Mouse (Mus musculus) heart, postnatal 0 days (tissue): ENCODE measurements around the gene Nrxn3. TPM values are rescaled to one million over a fixed set of nuclear protein-coding genes. Genes with fewer than 3 reads are reported as not detected.
A peak's percentile ranks its signal among the peaks of the same experiment; 100 is the strongest.

Source experiments
- ATAC-seq: fragments of 200-750 bp; cut with Nextera tagmentation; 2 replicates; pipeline ENCODE4 v1.8.0; 2017; ENCODE audit warnings: low read depth, moderate number of reproducible peaks, moderate library complexity; ENCODE audit not compliant: insufficient read depth
- DNase-seq: peaks from one replicate; pipeline ENCODE4 v3.0.0-alpha.2; 2016; ENCODE audit warnings: low spot score
- H3K27ac ChIP-seq: fragments of 300-500 bp; sonication (generic); 2 replicates; pipeline ENCODE4 v1.5.1; 2014; ENCODE audit warnings: low read depth, mild to moderate bottlenecking
- H3K27me3 ChIP-seq: fragments of 300-500 bp; sonication (generic); 2 replicates; pipeline ENCODE4 v1.6.1; 2014; ENCODE audit warnings: low read length, mixed read lengths; ENCODE audit not compliant: control insufficient read depth, insufficient read depth
- H3K36me3 ChIP-seq: fragments of 300-500 bp; sonication (generic); replicated peaks from 2 replicates; pipeline ENCODE4 v1.6.1; 2014; ENCODE audit warnings: low read length, mixed read lengths; ENCODE audit not compliant: control insufficient read depth, insufficient read depth
- H3K4me1 ChIP-seq: fragments of 300-500 bp; sonication (generic); 2 replicates; pipeline ENCODE4 v1.6.1; 2014; ENCODE audit warnings: antibody characterized with exemption; ENCODE audit not compliant: control insufficient read depth, insufficient read depth
- H3K4me2 ChIP-seq: fragments of 300-500 bp; sonication (generic); 2 replicates; pipeline ENCODE4 v1.6.1; 2014; ENCODE audit warnings: low read depth, mild to moderate bottlenecking, low read length, moderate library complexity
- H3K4me3 ChIP-seq: fragments of 300-500 bp; sonication (generic); 2 replicates; pipeline ENCODE4 v1.5.1; 2014; ENCODE audit warnings: low read depth, low read length
- H3K9ac ChIP-seq: fragments of 300-500 bp; sonication (generic); replicated peaks from 2 replicates; pipeline ENCODE4 v1.6.1; 2014; ENCODE audit warnings: low read depth, low read length, mixed read lengths
- H3K9me3 ChIP-seq: fragments of 300-500 bp; sonication (generic); replicated peaks from 2 replicates; pipeline ENCODE4 v1.6.1; 2016; ENCODE audit warnings: low read length; ENCODE audit not compliant: control insufficient read depth
- CTCF ChIP-seq: IDR thresholded peaks from 2 replicates; pipeline ENCODE4 v1.5.1; 2016; ENCODE audit warnings: antibody characterized with exemption, control low read depth, low read depth
- EP300 ChIP-seq: IDR thresholded peaks from 2 replicates; pipeline ENCODE4 v1.6.1; 2016; ENCODE audit warnings: antibody characterized with exemption, low read depth
- whole genome bisulfite sequencing: fragments of 180-500 bp; shearing (Covaris S2); extraction: QIAGEN DNeasy Blood & Tissue Kit; methylation state at CpG from one replicate; pipeline ENCODE4 v1.1.7; 2014; 5-methylcytosine and 5-hydroxymethylcytosine counted together
- polyA plus RNA-seq: library from polyadenylated mRNA; unstranded; fragments of >200 nt; fragmentation: Nextera tagmentation; extraction: Ambion mirVana; gene quantifications from 2 replicates; pipeline ENCODE4 v1.2.1, GENCODE M21; 2015
- total RNA-seq: library from RNA; depleted of rRNA; stranded (reverse); fragments of >200 nt; gene quantifications from 2 replicates; pipeline ENCODE4 v1.2.3, GENCODE M21; 2014; ENCODE audit warnings: low replicate concordance

Nrxn3 gene
- total and polyA plus RNA-seq, 2 experiments from 2014 or later, result 1.0 to 1.8 TPM

DNA sequence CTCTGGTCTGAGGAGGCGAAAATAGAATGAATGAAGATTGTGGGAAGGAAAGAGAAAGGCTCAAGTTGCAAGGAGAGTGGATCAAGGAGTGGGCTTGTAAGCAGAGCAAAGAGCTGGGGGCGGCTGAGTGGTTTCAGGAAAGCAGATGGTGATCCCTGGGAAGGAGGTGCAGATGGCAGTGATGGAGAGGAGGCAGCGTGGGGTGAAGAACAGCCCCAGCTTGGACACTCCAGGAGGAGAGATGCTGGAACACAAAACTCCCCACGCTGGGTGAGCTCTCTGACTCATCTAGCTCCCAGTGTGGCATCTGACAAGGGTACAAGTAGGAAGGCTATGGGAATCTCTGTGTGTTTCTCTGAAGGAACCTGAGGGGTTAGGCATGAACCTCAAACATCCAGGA is 9.2 kb upstream of the Nrxn3 start:
- TF ChIP-seq CTCF, result no peak
- H3K4me3 ChIP-seq, result no peak overlapping the region
- ATAC-seq (no peak), DNase-seq (no peak)
- H3K9ac ChIP-seq, result no peak overlapping the region
- H3K27me3 ChIP-seq, result no peaks in the 10 kb centered on the region
- 48% methylated on average over 4 of the region's 4 CpGs for WGBS
- H3K4me2 ChIP-seq, result no peak overlapping the region
- H3K4me1 ChIP-seq, result no peaks in the 10 kb centered on the region
- no peak overlapping the region for H3K27ac ChIP-seq
- H3K36me3 ChIP-seq, result no peaks in the 10 kb centered on the region
- no peaks in the 10 kb centered on the region for H3K9me3 ChIP-seq

DNA sequence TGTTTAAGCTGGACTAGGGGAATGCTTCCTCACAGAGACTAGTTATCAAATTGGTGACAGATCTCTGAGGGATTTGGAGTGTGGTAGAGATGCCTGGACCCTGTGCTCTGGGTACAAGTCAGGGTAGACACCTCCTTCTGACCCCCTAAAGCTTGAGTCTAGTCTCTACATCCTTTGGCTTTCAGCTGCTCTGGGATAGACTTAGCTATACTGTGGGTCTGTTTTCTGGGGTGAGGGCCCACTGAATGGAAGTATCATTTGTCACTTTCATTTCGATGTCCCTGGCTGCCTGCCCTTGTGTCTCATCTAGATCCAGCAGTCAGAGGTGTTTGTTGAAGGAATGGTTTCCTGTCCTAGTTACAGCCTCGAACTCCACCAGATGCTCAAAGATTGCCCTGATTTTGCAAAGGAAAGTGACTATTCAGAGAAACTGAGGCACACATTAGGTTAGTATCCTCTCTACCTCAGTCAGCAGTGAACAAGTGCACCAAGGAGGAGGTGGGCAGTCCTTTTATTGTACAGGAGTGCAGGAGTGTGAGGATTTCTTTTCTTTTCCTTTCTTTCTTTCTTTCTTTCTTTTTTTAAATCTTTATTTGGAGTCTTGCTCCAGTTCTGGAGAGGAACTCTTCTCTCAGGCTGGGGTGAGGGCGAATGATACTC is 515 bp upstream of the Nrxn3 start:
- H3K27me3 ChIP-seq, result no peaks in the 10 kb centered on the region
- no peak for ATAC-seq
- no peaks in the 10 kb centered on the region for H3K4me1 ChIP-seq
- H3K9me3 ChIP-seq, result no peaks in the 10 kb centered on the region
- H3K36me3 ChIP-seq, result no peaks in the 10 kb centered on the region
- no peak overlapping the region; the same call in 1 of the 2 replicates for H3K4me3 ChIP-seq
- 23% methylated on average over 3 of the region's 3 CpGs for WGBS
- no peak overlapping the region for H3K9ac ChIP-seq
- no peak for DNase-seq
- TF ChIP-seq EP300, result no peak
- TF ChIP-seq CTCF, result no peak
- H3K27ac ChIP-seq, result no peak overlapping the region
- peak overlapping the region; percentile 34; the same call in 1 of the 2 replicates for H3K4me2 ChIP-seq

DNA sequence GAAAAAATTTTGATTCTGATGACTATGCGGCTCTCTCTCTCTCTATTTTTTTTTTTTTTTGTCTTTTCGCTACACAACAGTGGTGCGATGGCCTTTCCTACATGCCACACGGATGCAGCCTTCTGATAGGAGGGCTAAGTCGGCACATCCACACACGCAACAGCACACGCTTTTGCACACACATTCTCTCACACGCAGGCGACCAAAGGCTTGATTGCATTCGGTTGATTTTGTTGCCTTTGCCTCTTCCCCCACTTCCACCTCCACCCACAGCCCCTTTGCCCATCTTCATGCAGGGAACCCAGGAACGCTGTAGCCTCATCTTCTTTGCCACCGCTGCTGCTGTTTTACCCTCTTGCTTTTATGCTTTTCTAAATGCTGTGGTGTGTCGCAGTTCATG is 3.6 kb downstream of the Nrxn3 start:
- ATAC-seq (no peak), DNase-seq (no peak)
- TF ChIP-seq EP300, result no peak
- no peak for TF ChIP-seq CTCF

DNA sequence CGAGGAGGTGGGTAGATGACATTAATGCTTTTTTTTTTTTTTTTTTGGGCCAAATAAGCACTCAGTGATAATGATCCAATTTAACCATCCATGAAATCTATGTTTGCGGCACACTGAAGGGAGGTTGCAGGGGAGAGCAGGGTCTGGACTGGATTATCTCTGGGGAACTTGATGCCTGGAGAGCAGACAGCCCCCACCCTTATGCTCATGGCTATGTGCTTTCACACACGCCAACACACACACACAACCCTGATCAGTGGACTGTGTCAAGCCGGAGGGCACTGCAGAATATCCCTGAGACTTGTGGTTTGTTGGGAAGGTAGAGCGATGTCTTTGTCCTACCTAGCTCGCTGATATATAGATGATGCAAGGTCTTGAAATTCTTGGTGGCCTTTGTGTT is 4.1 kb downstream of the Nrxn3 start:
- ATAC-seq (no peak), DNase-seq (no peak)
- Histone ChIP-seq H3K4me1 (no peaks in the 10 kb centered on the region), H3K27ac (no peak overlapping the region), H3K4me3 (no peak overlapping the region), H3K9ac (no peak overlapping the region), H3K9me3 (no peaks in the 10 kb centered on the region), H3K4me2 (no peak overlapping the region), H3K27me3 (no peaks in the 10 kb centered on the region), H3K36me3 (no peaks in the 10 kb centered on the region)
- WGBS, result 77% methylated on average over 6 of the region's 6 CpGs
- TF ChIP-seq CTCF (no peak), EP300 (no peak)

More for the DNA sequence above, 3.6 kb downstream of the Nrxn3 start:
- Histone ChIP-seq H3K4me3 (no peak overlapping the region), H3K4me1 (no peaks in the 10 kb centered on the region), H3K36me3 (no peaks in the 10 kb centered on the region), H3K27ac (no peak overlapping the region), H3K9ac (no peak overlapping the region), H3K4me2 (no peak overlapping the region), H3K9me3 (no peaks in the 10 kb centered on the region), H3K27me3 (no peaks in the 10 kb centered on the region)
- 87% methylated on average over 13 of the region's 13 CpGs for WGBS

DNA sequence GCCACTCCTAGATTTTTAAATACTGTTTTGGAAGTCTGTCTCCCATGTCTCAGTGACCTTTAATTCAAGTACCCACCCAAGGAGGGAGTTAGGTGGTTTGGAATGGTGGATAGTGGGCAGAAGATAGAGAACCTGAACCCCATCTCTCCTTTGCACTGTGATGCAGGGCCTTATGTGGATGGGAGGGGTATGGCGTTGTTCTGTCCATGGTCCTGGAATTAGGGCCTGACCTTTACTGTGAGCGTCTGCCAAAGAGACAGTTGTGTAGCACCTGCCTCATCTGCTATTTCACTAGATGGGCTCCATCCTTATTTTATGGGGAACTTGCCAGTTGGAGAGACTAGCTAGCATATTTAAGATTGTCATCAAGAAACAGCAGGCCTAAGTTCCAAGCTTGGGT is 8.0 kb downstream of the Nrxn3 start:
- no peak overlapping the region for H3K4me2 ChIP-seq
- H3K9me3 ChIP-seq, result no peaks in the 10 kb centered on the region
- 48% methylated on average over 2 of the region's 2 CpGs for WGBS
- no peaks in the 10 kb centered on the region for H3K36me3 ChIP-seq
- DNase-seq, result no peak
- H3K27me3 ChIP-seq, result no peaks in the 10 kb centered on the region
- no peak overlapping the region for H3K27ac ChIP-seq
- no peak overlapping the region for H3K4me3 ChIP-seq
- no peaks in the 10 kb centered on the region for H3K4me1 ChIP-seq
- TF ChIP-seq CTCF (no peak), EP300 (no peak)
- no peak for ATAC-seq
- H3K9ac ChIP-seq, result no peak overlapping the region

DNA sequence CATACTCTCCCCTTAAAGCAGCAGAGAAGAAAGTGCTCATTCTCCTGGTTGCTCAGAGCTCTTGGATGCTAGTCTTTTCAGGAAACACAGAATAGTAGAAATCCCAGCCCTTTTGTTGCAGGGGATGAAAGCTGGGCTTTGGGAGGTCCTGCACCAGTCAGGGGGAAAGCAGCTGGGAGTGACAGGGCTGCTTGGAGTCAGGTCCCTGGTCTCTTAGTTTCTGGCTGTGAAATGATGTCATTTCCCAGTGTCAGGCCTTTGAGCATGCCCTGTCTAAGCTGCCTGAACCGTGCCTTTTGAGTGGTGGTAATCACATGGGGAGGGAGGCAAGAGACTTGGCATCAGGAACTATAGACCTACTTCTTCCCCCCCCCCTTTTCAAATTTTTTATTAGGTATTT is 12.4 kb downstream of the Nrxn3 start:
- Histone ChIP-seq H3K9ac (no peak overlapping the region), H3K4me2 (no peak overlapping the region), H3K36me3 (no peaks in the 10 kb centered on the region), H3K4me3 (no peak overlapping the region), H3K27me3 (no peaks in the 10 kb centered on the region), H3K9me3 (no peaks in the 10 kb centered on the region), H3K27ac (no peak overlapping the region), H3K4me1 (no peaks in the 10 kb centered on the region)
- TF ChIP-seq CTCF (no peak), EP300 (no peak)
- no peak for ATAC-seq
- WGBS, result 36% methylated on average over 1 of the region's 1 CpGs
- DNase-seq, result no peak
